7 mouse cellular contexts compared by ENCODE assay signal in the genomic region with DNA sequence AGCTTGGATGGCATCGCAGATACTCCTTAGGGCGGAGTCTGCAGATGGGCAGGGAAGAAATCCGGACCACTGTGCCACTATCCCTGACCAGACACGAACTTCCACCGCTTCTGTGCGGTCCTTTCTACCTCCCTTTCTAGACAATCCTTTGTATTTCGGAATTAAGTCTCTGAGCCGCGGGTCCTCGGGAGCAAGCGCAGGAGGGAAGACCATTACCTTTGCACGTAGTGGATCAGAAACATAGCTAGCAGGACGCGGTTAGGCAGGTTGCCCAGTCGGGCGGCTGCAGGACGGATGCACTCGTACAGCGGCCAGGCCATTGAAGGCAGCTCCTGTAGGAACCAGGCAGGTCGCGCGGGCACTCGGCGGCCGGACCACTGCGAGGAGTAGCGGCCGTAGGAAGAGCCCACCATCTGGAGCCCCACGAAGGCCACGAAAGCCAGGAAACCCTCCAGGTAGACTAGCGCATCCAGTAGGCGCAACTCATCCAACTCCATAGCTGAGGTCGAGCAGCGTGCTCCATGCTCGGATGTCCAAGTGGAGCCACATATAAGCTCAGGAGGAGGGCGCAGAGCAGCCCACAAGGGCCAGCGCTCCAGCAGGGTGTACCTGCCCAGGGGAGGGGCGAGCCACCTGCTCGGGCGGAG. TPM values are rescaled to one million over a fixed set of nuclear protein-coding genes. Genes with fewer than 3 reads are reported as not detected.
A peak's percentile ranks its signal among the peaks of the same experiment; 100 is the strongest.
DNase-seq lines count a peak whose midpoint lies in the region; ATAC-seq lines count a peak whose summit lies in the region.

No protein-coding gene starts in this region.

- H3K27ac ChIP-seq in intestine, embryonic 16.5 days (ENCODE audit: low read length) = 0 out of 2 replicates have a peak overlapping the region, but pooled peaks have one; percentile 9

- WGBS in intestine, embryonic 16.5 days = under 1% methylated on average over 40 of the region's 40 CpGs

- H3K4me1 ChIP-seq in intestine, embryonic 16.5 days (ENCODE audit: control insufficient read depth, insufficient read depth, low read length) = peaks cover 14% of the 10 kb centered on the region

- peaks cover 7% of the 10 kb centered on the region; the same call in 1 of the 2 replicates for H3K36me3 ChIP-seq in intestine, embryonic 16.5 days (ENCODE audit: control insufficient read depth, insufficient read depth, low read length)

- intact Hi-C loops in gastrocnemius, postnatal 14 days (cut with DNase I; ENCODE audit: low total_unique reads) = no loop called here

- peak overlapping the region; percentile 71 for H3K9ac ChIP-seq in intestine, embryonic 16.5 days (ENCODE audit: low read depth, low read length)

- peak; percentile 62 for DNase-seq in thymus, postnatal 4 days
- DNase-seq in thymus, adult 18-20 months = no peak
- peak; percentile 79 to 83 for DNase-seq in cerebellum, postnatal 10 days
- DNase-seq in gastrocnemius, postnatal 14 days = peak; percentile 31
- peak; percentile 25 for DNase-seq in lung, postnatal 14 days
- peak; percentile 39 to 76 for DNase-seq in spleen, postnatal 4 days (ENCODE audit: low spot score in 2 of 2)

- no peaks in the 10 kb centered on the region for H3K9me3 ChIP-seq in intestine, embryonic 16.5 days (ENCODE audit: control insufficient read depth, low read length)

- H3K4me3 ChIP-seq in intestine, embryonic 16.5 days (ENCODE audit: low read length) = peak overlapping the region; percentile 76

- peak overlapping the region; percentile 92 for H3K4me2 ChIP-seq in intestine, embryonic 16.5 days (ENCODE audit: low read depth, low read length)

- peak; percentile 39; the same call in 1 of the 2 replicates for ATAC-seq in intestine, embryonic 16.5 days

- H3K27me3 ChIP-seq in intestine, embryonic 16.5 days (replicated peaks; ENCODE audit: control insufficient read depth, insufficient read depth, low read length) = no peaks in the 10 kb centered on the region

RNA-seq across cellular contexts. Expression of gene Srd5a1, which starts 0.4 kb away (rescaled TPM):
- 1 to 10 TPM in 1 of 2 experiments, under 1 TPM in 1; 0.86 to 1.9 TPM for total RNA-seq in gastrocnemius, postnatal 14 days (2021)
- polyA plus RNA-seq in intestine, embryonic 16.5 days (2015; fragmentation: Nextera tagmentation; extraction: Ambion mirVana) = 17.5 and 18.1 TPM in 2 replicates

Comparison
In these comparisons a context has a peak if more than half of its experiments do, and no peak if none do; other contexts are left out.
1. DNase-seq: peak in thymus, postnatal 4 days (single experiment), cerebellum, postnatal 10 days (2 of 2), gastrocnemius, postnatal 14 days (single experiment), lung, postnatal 14 days (single experiment) and spleen, postnatal 4 days (2 of 2); none in thymus, adult 18-20 months (0 of 2).